Mouse (Mus musculus): ENCODE measurements at regions not wholly inside any gene's neighbourhood (a gene's known extent, or its start where the extent isn't known, plus 50 kb on each side); places are given as distances from the start of the nearest gene placed in this dataset.

DNA sequence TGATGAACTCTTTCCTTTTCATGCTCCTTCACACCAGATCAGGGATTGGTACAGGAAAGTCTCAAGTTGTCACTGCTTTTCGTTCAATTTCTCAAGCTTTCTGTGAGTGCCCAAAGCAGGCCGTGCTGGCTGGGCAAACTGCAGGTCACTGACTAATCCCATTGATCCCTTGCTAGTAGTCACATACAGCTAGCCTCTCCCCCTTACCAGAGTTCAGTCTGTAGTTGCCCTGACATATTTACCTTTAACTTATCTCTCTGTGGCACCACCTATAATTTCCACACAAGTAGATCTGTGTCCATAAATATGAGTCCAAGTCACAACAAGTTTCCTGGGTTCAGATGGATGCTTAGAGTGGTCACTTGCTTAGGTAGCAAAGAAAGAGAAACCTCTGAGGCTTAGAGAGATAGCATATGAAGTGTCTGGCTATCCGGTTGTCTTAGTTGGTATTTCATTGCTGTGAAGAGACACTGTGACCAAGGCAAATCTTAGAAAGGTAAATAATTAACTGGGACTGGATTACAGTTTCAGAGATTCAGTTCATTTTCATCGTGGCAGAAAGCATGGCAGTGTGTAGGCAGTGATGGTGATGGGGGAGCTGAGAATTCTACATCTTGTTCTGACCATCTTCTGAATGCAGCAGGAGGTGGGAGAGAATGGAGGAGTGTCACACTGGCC is 362.8 kb upstream of the Pcsk5 start:
- H3K4me2 ChIP-seq (ENCODE audit: low read length): no peak overlapping the region
- ATAC-seq (replicated peaks; ENCODE audit: low FRiP score, low read depth) (no peak), DNase-seq (ENCODE audit: low spot score) (no peak)
- H3K9me3 ChIP-seq (replicated peaks; ENCODE audit: low read length): no peaks in the 10 kb centered on the region
- H3K36me3 ChIP-seq (ENCODE audit: insufficient read depth, low read length): no peaks in the 10 kb centered on the region
- WGBS: 69% methylated on average over 4 of the region's 4 CpGs
- no peaks in the 10 kb centered on the region for H3K27me3 ChIP-seq (ENCODE audit: insufficient read depth, low read length)
- no peaks in the 10 kb centered on the region for H3K4me1 ChIP-seq (replicated peaks; ENCODE audit: insufficient read depth, low read length)
- H3K4me3 ChIP-seq (replicated peaks; ENCODE audit: low read depth, low read length): no peak overlapping the region
- no peak for TF ChIP-seq CTCF (IDR thresholded peaks at IDR 0.05; ENCODE audit: low read depth)
- H3K9ac ChIP-seq (ENCODE audit: low read depth, low read length): no peak overlapping the region
- no peak overlapping the region for H3K27ac ChIP-seq

DNA sequence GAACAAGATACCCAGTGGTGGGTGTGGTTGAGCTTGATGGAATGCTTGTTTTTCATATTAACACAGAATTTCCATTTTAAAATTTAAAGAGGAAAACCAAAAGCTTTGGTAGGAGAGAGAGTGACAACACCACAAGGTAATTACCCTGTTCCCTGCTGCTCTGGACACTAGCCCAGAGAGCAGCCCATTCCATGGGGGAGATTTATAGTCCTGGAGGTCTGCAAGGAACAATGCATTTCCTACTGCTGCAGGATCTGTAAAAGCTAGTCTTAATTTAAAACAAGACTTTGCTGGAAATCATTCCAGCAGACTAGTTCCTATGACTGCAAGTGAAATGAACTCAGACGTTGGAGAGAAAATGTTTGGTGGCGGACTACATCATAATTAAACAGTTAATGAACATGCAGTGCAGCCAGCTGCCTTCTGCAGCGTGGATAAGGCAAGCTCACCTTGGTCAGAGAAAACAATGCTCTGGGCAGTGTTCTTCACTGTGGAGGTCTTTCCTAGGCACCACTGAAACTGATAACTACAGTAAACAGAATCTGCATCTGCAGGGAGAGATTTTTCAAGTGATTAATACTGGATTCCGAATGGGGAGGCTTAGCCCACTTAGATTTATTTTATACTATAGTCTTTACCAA is 351.8 kb upstream of the Pcsk5 start:
- DNase-seq (ENCODE audit: low spot score) (peak; percentile 81), ATAC-seq (replicated peaks; ENCODE audit: low FRiP score, low read depth) (no peak)
- H3K27ac ChIP-seq: no peak overlapping the region
- no peak overlapping the region for H3K4me2 ChIP-seq (ENCODE audit: low read length)
- no peaks in the 10 kb centered on the region for H3K4me1 ChIP-seq (replicated peaks; ENCODE audit: insufficient read depth, low read length)
- H3K9me3 ChIP-seq (replicated peaks; ENCODE audit: low read length): no peaks in the 10 kb centered on the region
- WGBS: 8% methylated on average over 4 of the region's 4 CpGs
- no peaks in the 10 kb centered on the region for H3K36me3 ChIP-seq (ENCODE audit: insufficient read depth, low read length)
- no peak overlapping the region for H3K4me3 ChIP-seq (replicated peaks; ENCODE audit: low read depth, low read length)
- H3K9ac ChIP-seq (ENCODE audit: low read depth, low read length): no peak overlapping the region
- TF ChIP-seq CTCF (IDR thresholded peaks at IDR 0.05; ENCODE audit: low read depth): no peak
- no peaks in the 10 kb centered on the region for H3K27me3 ChIP-seq (ENCODE audit: insufficient read depth, low read length)

DNA sequence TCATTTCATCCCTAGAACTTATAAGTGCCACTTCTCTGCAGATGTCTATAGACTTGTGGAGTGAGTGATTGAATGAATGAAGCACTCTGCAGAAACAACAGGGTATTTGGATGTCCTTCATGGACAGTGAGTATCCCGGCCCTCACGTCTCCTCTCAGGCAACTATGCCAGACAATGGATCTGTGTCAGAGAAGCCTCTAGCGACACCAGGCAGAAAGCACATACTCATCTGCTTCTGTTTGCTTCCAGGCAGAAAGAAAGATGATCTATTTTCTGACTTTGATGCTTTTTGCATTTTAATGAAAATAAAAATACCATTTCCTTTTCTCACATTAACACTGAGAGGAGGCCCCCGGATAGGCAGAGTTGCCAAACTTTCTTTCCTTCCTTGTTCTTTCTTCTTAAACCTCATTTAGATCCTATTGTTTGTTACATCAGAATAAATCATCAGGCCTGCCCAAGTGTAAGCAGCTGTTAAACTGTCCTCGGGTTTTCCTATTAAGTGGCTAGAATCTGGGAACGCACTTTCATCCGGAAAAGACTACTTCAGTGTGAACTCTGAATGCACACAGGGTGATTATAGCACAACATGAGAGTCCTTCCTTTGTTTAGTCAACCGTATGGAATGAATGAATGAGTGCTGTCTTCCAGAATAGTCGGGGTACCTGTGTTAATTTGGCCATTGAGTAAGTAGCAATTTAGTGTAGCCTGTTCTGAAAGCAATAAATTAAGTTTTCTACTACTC is 350.9 kb upstream of the Pcsk5 start:
- Histone ChIP-seq H3K9ac (ENCODE audit: low read depth, low read length) (no peak overlapping the region), H3K4me1 (replicated peaks; ENCODE audit: insufficient read depth, low read length) (no peaks in the 10 kb centered on the region), H3K27ac (no peak overlapping the region), H3K9me3 (replicated peaks; ENCODE audit: low read length) (no peaks in the 10 kb centered on the region), H3K36me3 (ENCODE audit: insufficient read depth, low read length) (no peaks in the 10 kb centered on the region), H3K27me3 (ENCODE audit: insufficient read depth, low read length) (no peaks in the 10 kb centered on the region), H3K4me3 (replicated peaks; ENCODE audit: low read depth, low read length) (no peak overlapping the region), H3K4me2 (ENCODE audit: low read length) (no peak overlapping the region)
- TF ChIP-seq CTCF (IDR thresholded peaks at IDR 0.05; ENCODE audit: low read depth): no peak
- no peak for ATAC-seq (replicated peaks; ENCODE audit: low FRiP score, low read depth)
- 18% methylated on average over 9 of the region's 9 CpGs for WGBS
- DNase-seq (ENCODE audit: low spot score): peak; percentile 60

DNA sequence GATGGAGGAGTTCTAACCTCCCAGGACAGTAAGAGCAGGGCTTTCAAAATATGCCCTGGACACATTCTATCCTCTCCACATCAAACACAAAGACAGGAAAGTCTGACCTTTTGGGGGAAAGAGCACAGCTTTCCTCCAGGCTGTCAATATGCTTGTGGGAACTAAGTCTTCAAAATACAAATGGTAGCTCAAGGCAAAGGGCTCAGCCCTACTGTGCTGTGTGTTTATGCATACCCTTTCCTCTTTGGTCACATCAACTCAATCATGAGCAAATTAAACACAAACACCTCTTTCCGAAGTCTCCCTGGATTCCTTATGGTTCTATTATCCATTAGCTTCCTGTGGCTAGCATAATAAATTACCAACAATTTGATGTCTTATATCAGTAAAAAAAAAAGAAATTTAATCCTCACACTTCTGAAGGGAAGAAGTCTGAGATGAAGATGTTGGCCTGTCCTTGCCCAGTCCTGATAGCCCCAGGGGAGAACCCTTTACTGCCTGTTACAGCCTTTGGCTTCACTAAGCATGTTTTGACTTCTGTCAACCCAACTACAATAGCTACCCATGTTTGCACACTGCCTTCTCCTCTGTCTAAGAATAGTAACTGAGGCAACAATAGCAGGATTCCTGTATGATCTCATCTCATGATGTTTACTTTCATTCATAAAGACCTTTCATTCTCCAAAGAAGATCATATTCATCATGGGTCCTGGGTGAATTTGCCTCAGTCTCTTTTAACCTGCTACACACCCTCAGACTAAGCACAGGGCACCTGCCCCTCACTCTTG is 348.5 kb upstream of the Pcsk5 start:
- H3K4me1 ChIP-seq (replicated peaks; ENCODE audit: insufficient read depth, low read length): no peaks in the 10 kb centered on the region
- H3K27me3 ChIP-seq (ENCODE audit: insufficient read depth, low read length): no peaks in the 10 kb centered on the region
- H3K4me3 ChIP-seq (replicated peaks; ENCODE audit: low read depth, low read length): no peak overlapping the region
- no peak overlapping the region for H3K4me2 ChIP-seq (ENCODE audit: low read length)
- DNase-seq (ENCODE audit: low spot score) (no peak), ATAC-seq (replicated peaks; ENCODE audit: low FRiP score, low read depth) (no peak)
- H3K27ac ChIP-seq: no peak overlapping the region
- no peak overlapping the region for H3K9ac ChIP-seq (ENCODE audit: low read depth, low read length)
- WGBS: 53% methylated on average over 1 of the region's 1 CpGs
- no peaks in the 10 kb centered on the region for H3K9me3 ChIP-seq (replicated peaks; ENCODE audit: low read length)
- no peaks in the 10 kb centered on the region for H3K36me3 ChIP-seq (ENCODE audit: insufficient read depth, low read length)
- no peak for TF ChIP-seq CTCF (IDR thresholded peaks at IDR 0.05; ENCODE audit: low read depth)

DNA sequence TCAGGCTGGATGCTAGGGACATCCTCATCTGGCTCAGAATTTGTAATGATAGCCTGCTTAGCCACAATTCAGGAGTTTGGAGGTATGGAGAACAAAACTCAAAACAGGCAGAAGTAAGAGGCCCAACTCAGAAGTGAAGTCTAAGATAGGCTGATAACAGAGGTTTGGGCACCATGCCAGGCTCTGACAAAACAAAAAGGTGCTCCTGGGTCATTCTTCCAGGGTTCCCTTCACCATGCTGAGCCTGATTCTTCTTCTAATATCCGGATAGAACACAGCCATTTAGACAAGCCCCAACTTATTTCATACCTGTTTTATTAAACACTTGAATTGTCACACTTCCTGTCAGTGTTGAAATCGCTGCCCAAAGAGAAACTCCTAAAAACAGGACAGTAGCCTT is 347.8 kb upstream of the Pcsk5 start:
- 69% methylated on average over 2 of the region's 2 CpGs for WGBS
- TF ChIP-seq CTCF (IDR thresholded peaks at IDR 0.05; ENCODE audit: low read depth): no peak
- Histone ChIP-seq H3K27ac (no peak overlapping the region), H3K4me3 (replicated peaks; ENCODE audit: low read depth, low read length) (no peak overlapping the region), H3K4me2 (ENCODE audit: low read length) (no peak overlapping the region), H3K9me3 (replicated peaks; ENCODE audit: low read length) (no peaks in the 10 kb centered on the region), H3K4me1 (replicated peaks; ENCODE audit: insufficient read depth, low read length) (no peaks in the 10 kb centered on the region), H3K9ac (ENCODE audit: low read depth, low read length) (no peak overlapping the region), H3K27me3 (ENCODE audit: insufficient read depth, low read length) (no peaks in the 10 kb centered on the region), H3K36me3 (ENCODE audit: insufficient read depth, low read length) (no peaks in the 10 kb centered on the region)
- DNase-seq (ENCODE audit: low spot score) (no peak), ATAC-seq (replicated peaks; ENCODE audit: low FRiP score, low read depth) (no peak)

DNA sequence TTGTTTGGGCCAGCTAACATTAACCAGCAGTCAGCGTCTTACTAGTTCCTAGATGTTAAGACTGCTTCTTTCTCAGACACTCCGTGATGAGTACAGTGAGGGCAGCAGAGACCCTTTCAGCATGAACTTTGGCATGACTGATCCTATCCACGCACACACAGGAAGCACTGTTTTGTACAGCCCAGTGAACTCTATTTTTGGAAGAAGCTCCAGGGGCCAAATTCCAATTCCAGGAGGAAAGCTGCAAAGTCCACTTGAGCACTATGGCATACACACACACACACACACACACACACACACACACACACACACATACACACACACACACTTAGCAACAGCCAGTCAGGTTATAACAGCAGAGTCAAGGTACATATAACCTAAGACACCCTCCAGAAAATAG is 338.8 kb upstream of the Pcsk5 start:
- ATAC-seq (replicated peaks; ENCODE audit: low FRiP score, low read depth) (peak; percentile 76), DNase-seq (ENCODE audit: low spot score) (peak; percentile 12)
- H3K9ac ChIP-seq (ENCODE audit: low read depth, low read length): no peak overlapping the region
- WGBS: 58% methylated on average over 3 of the region's 3 CpGs
- no peaks in the 10 kb centered on the region for H3K9me3 ChIP-seq (replicated peaks; ENCODE audit: low read length)
- H3K4me1 ChIP-seq (replicated peaks; ENCODE audit: insufficient read depth, low read length): no peaks in the 10 kb centered on the region
- TF ChIP-seq CTCF (IDR thresholded peaks at IDR 0.05; ENCODE audit: low read depth): no peak
- H3K27ac ChIP-seq: peak overlapping the region; percentile 13; the same call in 1 of the 2 replicates
- H3K36me3 ChIP-seq (ENCODE audit: insufficient read depth, low read length): no peaks in the 10 kb centered on the region
- no peak overlapping the region for H3K4me3 ChIP-seq (replicated peaks; ENCODE audit: low read depth, low read length)
- no peak overlapping the region for H3K4me2 ChIP-seq (ENCODE audit: low read length)
- no peaks in the 10 kb centered on the region for H3K27me3 ChIP-seq (ENCODE audit: insufficient read depth, low read length)

Data from kidney, postnatal 0 days (tissue).